Mouse (Mus musculus): Measurements from ENCODE around the gene Ppp1r21.

GRCm38 (mm10) chr17:88530667-88531066, 749 bp downstream of the Ppp1r21 start:
- no peak for TF ChIP-seq POLR2A (IDR thresholded peaks at IDR 0.05; ENCODE audit: extremely low read depth, insufficient read depth, low read length)
- TF ChIP-seq CTCF (IDR thresholded peaks at IDR 0.05; ENCODE audit: extremely low read depth, insufficient read depth, low read length), result no peak
